Comparison of ENCODE assay signal across 19 mouse cellular contexts in the genomic region with DNA sequence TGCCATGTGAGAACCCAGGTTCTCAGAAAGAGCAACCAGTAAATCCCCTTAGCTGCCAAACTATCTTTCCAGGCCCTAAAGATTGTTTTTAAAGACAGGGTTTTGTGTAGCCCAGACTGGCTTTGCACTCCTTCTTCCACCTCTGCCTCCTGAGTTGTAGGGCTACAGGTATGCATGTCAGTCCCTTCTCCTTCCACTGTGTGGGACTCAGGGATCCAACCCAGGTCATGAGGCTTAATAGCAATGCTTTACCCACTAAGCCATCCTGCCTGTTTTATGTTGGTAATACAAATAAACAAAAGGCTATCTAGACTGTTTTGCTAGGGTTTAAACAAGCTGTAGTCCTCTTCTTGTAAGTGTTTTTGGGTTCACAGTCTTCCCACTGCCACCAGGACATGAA. TPM values are rescaled to one million over a fixed set of nuclear protein-coding genes. Genes with fewer than 3 reads are reported as not detected.
"Had no signal": no experiment of that assay in that cellular context is flagged by ENCODE, and none has a peak within 500 bp of the region (broad histone marks: within the 10 kb centered on the region; RNA-seq: fewer than 3 reads in every experiment).

No protein-coding gene starts in this region.

- H3K36me3 ChIP-seq: midbrain, embryonic 13.5 days; midbrain, embryonic 15.5 days had no signal

- H3K27me3 ChIP-seq: midbrain, embryonic 13.5 days; midbrain, embryonic 15.5 days; neural tube, embryonic 12.5 days had no signal

- DNase-seq: lung, postnatal 10 days; lung, postnatal 4 days; right cerebral cortex, postnatal 14 days; thymus, adult 2 months; thymus, postnatal 25 days had no signal

- ATAC-seq: midbrain, embryonic 13.5 days; midbrain, embryonic 15.5 days had no signal

- H3K9ac ChIP-seq: liver, embryonic 14.5 days; lung, embryonic 14.5 days; midbrain, embryonic 13.5 days; midbrain, embryonic 15.5 days; neural tube, embryonic 12.5 days had no signal

- H3K4me2 ChIP-seq: lung, embryonic 14.5 days; midbrain, embryonic 13.5 days; midbrain, embryonic 15.5 days; neural tube, embryonic 12.5 days had no signal

- H3K4me1 ChIP-seq: midbrain, embryonic 15.5 days; neural tube, embryonic 12.5 days had no signal

- H3K27ac ChIP-seq: liver, embryonic 14.5 days; midbrain, embryonic 10.5 days; midbrain, embryonic 13.5 days; midbrain, embryonic 15.5 days; neural tube, embryonic 12.5 days had no signal

- H3K4me3 ChIP-seq: midbrain, embryonic 10.5 days; midbrain, embryonic 13.5 days; midbrain, embryonic 15.5 days; neural tube, embryonic 12.5 days had no signal

- H3K9me3 ChIP-seq: midbrain, embryonic 10.5 days; midbrain, embryonic 13.5 days; midbrain, embryonic 15.5 days; neural tube, embryonic 12.5 days had no signal

RNA-seq across cellular contexts. Expression of a gene that starts 2.9 kb away (rescaled TPM):
- total RNA-seq: megakaryocyte, adult 5-6 weeks; neutrophil, adult 5-6 weeks had no signal
- polyA plus RNA-seq: lung, embryonic 14.5 days; midbrain, embryonic 10.5 days; midbrain, embryonic 13.5 days; midbrain, embryonic 15.5 days; neural tube, embryonic 12.5 days; neural tube, embryonic 14.5 days; spleen, adult 2 months had no signal

RNA-seq across cellular contexts. Expression of a gene that starts 28.4 kb away (rescaled TPM):
- total RNA-seq: megakaryocyte, adult 5-6 weeks; megakaryocyte-erythroid progenitor cell, adult 5-6 weeks; neutrophil, adult 5-6 weeks had no signal
- polyA plus RNA-seq: lung, embryonic 14.5 days; lung, embryonic 16.5 days; midbrain, embryonic 10.5 days; midbrain, embryonic 13.5 days; midbrain, embryonic 15.5 days; neural tube, embryonic 12.5 days; stomach, embryonic 16.5 days had no signal

RNA-seq across cellular contexts. Expression of a gene that starts 28.5 kb away (rescaled TPM):
- total RNA-seq: megakaryocyte, adult 5-6 weeks; megakaryocyte-erythroid progenitor cell, adult 5-6 weeks; neutrophil, adult 5-6 weeks had no signal
- polyA plus RNA-seq: liver, embryonic 14.5 days; liver, embryonic 16.5 days; lung, embryonic 14.5 days; lung, embryonic 16.5 days; midbrain, embryonic 10.5 days; midbrain, embryonic 13.5 days; midbrain, embryonic 15.5 days; neural tube, embryonic 12.5 days; neural tube, embryonic 14.5 days; spleen, adult 2 months; stomach, embryonic 16.5 days; thymus, adult 2 months had no signal
